Mouse (Mus musculus) CD8-positive naive resting alpha-beta T cell, adult 2 months (primary cell): ENCODE results near the gene Cd164.

Experiments
- DNase-seq, 2 experiments: peaks; one replicate each; pipeline ENCODE4 v3.0.0; 2022; ENCODE audit warnings: low read depth in 2 of 2, low spot score in 2 of 2

Gene Cd164

DNA sequence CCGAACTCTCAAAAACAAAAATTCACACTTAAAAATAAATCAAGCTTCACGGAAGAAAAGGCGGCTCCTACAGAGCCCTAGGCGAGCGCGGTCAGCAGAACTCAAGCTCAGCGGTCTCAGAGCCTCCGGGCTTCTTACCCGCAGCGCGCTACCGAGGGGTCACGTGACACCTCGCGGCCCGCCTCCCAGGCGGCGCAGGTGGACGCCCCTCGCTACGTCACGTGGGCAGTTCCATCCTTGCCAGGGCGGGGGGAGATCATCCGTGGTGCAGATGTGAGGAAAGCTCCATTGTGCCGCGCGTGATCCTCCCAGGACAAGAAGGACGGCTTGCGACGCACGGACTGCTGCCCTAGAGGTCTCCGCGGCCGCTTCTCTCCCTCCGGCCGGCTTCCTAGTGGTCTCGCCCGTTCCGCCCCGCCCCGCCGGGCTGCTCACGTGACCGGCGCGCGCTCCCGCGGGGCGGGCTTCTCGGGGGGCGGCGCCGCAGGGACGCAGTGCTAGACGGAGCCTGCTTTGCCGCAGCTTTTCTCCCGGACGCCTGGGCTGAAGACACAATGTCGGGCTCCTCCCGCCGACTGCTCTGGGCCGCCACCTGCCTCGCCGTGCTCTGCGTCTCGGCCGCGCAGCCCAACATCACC is at the start of gene Cd164:
Cd164 (plus strand) TSS at position 434 of the 638 bp plus-strand sequence.
- peak; percentile 88 to 90 for DNase-seq

DNA sequence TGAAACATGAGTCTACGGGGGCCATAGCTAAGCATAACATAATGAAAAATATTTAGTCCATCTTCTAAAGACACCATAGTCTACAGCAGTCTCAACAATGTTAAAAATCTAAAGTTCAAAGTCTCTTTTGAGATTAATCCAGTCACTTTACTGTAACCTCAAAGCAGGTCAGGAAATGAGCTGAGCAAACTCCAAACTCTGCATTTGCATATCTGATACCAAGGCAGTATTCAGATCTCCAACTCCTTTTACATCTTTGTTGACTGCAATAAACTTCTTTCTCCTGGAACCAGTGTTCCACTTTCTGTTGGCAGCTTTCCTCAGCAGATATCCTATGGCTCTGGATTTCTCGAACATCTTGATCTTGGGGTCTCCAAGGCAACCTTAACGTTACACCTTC is 48.5 kb upstream of the Cd164 start:
- DNase-seq = no peak

DNA sequence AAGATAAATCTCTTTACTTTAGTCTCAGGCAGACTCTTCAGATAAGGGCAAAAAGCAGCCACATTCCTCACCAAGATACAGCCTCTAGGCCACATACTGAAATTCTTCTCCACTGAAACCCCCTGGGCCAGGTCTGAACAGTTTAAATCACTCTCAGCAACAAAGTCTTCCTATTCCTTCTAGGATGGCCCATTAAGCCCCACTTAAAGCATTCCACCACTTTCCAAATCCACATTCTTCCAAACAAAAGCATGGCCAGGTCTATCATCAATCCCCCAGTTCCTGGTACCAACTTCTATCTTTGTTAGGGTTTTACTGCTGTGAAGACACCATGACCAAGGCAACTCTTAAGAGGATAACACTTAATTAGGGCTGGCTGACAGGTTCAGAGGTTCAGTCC is 46.7 kb upstream of the Cd164 start:
- no peak for DNase-seq

DNA sequence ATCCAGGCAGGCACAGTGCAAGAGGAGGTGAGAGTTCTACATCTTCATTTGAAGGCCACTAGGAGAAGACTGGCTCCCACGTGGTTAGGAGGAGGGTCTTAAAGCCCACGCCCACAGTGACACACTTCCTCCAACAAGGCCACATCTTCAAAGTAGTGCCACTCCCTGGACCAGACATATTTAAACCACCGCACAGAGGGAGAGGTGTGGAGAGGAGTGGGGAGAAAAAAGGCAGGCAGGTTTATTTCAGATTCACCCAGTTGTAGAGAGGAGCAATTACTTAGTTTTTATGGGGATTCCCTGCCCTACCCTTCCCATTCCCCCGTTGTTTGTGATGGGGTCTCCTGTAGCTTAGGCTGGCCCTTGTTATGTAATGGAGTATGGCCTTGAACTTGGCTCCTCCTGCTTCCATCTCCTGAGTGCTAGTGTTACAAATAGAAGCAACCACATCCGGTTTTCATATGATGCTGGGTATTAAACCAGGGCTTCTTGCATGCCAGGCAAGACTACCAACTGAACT is 46.2 kb upstream of the Cd164 start:
- DNase-seq = peak; percentile 35 to 51

DNA sequence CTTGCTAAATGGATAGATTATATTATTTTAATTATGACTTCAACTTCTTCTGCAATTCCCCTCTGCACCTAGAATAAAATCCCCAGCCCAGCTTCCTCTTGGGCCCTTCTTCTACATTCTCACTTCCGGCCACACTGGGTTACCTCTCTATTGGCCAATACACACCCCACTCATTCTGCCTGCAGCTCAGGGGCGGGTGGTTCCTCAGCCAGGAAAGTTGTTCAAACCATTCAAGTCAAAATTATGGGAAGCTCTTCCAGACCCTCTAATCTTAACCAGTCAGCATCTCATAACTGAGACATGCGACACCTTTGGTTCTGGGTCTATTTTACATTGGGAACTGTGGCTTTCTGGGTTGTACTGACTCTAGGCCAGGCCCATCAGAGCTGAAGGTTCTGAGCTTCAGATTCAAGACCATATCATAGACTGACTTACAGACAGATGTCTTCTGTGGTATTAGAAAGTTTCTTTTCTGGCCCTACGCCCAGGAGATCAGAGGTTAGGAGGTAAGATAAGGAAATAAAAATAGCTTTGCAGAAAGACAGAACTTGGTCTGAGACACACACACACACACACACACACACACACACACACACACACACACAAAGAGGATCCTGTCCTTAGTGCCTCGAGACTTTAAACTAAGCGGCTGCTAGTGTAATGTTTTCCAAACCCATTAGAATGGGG is 45.3 kb upstream of the Cd164 start:
- DNase-seq = peak; percentile 29 to 39

DNA sequence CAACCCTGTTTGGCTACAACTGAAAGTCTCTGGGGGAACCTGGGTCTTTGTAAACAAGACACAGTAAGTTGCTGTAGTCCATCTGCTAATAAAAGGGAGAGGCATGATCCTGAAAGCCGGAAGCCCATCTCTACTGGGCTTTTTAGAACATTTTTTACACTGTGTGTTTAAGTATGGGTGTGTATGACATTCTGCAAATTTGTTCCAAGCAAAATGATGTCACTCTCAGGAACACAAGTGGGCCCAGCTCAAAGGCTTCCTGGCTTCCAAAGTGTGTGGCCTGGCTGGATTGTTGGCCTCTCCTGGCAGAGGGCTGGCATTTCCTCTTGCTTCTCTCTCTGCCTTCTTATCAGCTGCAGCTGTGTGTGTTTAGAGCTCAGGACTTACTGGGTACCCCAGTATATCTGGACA is 44.2 kb upstream of the Cd164 start:
- DNase-seq = no peak

DNA sequence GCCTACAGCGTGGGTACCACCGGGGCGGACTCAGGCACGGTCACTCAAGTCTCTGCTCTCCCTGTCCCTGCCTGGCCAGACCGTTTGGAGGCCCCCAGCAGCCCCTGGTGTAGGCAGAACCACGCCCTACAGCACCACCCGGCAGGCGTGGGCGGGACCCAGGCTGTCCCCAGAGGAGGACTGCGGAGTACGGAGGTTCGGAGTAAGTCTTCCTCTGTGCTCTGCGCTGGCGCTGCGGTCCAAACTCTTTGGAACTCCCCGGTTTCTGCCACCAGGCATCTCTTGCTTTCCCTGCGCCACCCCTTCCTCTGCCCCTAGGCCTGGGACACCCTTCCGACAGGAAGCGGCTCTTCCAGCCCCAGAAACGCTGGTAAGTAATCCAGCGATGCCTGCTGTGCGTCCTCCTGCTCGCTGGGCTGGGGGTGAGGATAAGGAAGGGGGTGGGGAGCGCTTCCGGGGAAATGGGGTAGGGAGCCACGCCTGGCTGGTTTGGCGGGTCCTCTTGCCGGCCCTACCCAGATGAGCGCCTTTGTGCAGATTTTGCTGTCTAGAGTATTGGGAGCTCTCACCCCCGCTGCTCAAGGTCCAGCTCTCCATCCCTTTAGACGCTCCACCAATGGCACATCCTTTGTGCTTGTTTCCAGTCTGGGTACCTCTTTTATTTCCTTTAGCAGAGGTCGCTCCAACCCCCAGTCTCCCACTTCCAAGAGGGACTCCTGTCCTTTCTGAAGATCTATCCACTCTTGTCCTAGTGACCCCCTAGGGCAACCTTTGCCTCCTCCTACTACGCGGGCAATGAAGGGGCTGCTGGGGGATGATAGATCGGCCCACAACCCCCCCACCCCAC is 42.8 kb upstream of the Cd164 start, which contains the start of gene Mical1:
Mical1 (plus strand) TSS at position 144 of the 847 bp plus-strand sequence.
- peak; percentile 52 to 58 for DNase-seq

DNA sequence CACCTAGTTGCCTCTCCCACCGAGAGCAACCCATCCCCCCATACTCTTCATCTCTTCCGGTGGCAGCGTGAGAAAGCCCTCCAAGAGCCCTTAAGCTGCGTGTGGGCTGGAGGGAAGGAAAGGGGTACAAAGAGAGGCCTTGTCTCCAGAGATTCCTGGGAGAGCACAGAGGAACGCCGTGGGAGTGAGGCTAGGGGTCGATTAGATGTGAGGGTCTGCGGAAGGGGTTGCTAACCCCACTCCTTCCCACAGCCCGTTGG is 42.3 kb upstream of the Cd164 start:
- DNase-seq = no peak

DNA sequence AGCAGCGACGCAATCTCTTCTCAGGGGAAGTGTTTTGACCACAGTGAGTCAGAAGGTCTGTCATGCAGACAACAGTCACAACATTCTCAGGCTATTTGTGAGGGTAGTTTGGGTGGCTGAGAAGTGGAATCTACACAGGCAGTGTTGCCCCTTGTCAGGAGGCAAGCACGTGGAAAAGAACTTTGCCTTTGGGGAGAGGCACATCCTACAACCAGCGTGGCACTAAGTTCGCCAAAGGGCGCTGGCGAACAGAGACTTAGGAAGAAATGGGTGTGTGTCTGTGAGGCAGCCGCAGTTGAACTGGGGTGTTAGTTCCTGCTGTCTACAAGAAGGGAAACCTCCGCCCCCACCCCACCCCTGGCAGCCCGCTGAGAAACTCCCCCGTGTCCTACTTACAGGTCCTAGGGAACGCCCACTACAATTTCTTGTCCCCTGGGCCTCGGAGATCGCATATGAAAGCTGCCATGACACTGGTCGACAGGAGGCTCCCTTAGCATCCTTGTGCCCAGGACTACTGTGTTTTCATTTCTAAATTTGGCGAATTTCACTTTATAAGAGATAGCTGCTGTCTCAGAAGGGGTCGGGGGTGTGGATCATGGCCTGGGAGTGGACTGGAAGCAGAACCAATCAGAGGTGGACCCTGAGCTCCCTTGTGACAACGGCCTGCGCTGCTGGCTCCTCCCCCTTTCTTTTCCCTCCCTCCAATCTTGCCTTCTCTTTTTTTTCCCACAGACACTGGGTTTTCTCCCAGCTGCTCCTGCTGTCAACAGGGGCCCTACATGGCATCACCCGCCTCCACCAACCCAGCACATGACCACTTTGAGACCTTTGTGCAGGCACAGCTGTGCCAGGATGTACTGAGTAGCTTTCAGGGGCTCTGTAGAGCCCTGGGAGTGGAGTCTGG is 41.7 kb upstream of the Cd164 start:
- DNase-seq = peak; percentile 38 to 66

DNA sequence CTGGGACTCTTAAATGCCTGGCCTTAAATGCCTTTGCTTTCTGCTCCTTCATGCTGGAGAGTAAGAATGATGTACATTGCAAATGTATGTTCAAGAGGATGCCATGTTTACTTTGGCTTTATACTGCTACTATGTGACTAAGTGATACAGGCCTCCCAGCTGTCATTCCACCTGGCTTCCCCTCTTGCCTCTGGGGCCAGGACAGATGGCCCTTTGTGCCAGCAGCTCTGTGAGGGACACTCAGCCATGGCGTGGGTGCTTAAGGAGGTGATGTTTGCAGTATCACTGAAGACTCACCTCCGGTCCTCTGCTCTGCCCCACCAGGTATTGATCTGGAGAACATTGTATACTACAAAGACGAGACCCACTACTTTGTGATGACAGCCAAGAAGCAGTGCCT is 39.3 kb upstream of the Cd164 start:
- no peak for DNase-seq

DNA sequence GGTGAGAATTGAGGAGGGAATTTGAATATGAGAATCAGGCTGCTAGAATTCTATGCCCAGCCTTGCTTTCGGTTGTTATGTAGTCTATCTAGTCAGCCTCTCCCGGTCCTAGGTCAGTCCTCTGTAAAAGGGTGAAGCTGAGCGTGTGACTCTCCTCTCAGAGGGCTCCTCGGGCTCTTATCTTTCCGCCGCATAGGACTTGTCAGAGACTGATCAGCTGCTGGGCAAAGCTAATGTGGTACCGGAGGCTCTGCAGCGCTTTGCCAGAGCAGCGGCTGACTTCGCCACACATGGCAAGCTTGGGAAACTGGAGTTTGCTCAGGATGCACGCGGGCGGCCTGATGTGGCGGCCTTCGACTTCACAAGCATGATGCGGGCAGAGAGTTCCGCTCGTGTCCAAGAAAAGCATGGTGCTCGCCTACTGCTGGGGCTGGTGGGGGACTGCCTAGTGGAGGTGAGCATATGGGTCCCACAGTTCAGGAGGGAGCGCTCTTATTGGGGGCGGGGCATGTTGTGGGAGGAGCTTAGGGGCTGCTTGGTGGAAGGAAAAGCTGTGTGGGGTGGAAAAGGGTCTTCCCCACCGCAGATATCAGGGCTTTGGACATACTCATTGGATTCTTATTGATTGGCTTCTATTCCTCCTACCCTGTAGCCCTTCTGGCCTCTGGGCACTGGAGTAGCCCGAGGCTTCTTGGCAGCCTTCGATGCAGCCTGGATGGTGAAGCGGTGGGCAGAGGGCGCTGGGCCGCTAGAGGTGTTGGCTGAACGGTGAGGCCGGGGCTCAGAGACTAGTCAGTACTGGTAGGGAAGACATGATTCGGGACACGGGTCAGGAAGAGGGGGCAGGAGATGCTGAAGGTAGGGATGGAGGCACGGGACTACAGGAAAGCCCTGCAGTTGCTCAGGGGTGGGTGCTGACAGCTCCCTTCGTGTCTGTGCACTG is 38.0 kb upstream of the Cd164 start:
- no peak for DNase-seq

DNA sequence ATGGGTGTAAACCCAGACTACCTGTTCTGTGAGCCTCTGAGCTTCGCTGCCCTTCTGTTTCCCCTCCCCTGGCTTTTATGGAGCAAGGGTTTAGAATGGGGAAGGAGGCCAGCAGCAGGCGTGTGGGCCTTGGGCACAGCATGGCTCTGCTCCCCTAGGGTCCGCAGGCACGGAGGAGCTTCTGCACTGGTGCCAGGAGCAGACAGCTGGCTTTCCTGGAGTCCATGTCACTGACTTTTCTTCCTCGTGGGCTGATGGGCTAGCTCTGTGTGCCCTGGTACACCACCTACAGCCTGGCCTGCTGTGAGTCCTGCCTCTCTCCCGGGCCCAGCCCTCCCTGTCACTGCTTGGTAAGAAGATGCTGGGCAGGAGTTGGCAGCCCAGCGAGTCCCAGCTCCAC is 36.8 kb upstream of the Cd164 start:
- no peak for DNase-seq

DNA sequence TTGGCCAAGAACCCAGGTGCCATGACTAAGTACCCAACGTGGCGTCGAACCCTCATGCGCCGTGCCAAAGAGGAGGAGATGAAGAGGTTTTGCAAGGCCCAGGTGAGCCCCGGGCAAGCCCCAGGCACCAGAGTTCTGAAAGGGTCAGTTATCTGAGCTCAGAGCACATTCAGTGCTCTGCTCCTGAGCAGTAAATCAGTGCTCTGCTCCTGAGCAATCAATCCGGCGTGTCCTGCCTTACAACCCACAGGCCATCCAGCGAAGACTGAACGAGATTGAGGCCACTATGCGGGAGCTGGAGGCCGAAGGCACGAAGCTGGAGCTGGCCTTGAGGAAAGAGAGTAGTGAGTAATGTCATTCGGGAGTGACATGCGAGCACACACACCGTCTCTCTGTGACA is 33.4 kb upstream of the Cd164 start:
- DNase-seq = no peak

DNA sequence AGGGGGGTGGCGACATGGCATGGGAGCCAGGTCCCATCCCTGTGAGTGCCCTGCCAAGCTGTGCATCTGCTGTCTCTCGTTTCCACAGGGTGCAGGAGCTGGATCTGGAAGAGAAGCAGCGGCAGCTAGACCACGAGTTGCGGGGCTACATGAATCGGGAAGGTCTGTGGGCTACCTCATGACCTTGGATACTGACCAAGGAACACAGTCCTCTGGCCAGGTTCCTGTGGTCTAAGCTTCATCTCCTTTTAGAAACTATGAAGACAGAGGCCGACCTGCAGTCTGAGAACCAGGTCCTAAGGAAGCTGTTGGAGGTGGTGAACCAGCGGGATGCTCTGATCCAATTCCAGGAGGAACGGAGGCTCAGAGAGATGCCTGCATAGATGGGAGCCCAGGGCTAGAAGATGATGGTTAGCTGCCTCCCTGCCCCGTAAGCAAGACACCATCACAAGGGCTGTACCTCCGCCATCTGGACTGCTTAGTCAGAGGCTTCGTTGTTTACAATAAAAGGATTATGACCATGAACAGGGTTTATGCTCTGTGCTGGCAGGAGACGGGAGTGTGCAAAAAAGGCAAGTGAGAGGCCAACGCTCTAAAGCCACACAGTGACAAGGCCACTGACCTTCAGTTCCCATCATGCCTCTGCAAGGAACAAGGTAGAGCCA is 32.6 kb upstream of the Cd164 start:
- DNase-seq = no peak

DNA sequence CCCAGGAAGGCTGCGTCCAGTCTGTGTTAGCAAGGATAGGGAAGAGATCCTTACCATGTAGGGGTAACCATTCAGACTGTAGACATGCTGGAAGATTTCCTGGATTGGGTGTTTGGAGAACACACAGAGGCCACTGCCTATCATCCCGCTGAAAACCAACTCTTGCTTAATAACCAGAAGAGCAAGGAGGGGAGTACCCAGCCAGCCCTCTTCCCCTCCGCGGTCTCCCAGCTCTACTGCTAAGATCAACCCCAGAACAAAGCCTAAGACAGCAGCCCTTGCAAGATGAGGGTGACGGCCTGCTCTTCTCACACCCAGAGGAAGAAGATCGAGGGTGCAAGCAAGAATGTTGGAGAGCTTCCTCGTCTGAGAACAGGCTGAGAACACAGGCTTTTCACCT is 30.3 kb upstream of the Cd164 start:
- no peak for DNase-seq

DNA sequence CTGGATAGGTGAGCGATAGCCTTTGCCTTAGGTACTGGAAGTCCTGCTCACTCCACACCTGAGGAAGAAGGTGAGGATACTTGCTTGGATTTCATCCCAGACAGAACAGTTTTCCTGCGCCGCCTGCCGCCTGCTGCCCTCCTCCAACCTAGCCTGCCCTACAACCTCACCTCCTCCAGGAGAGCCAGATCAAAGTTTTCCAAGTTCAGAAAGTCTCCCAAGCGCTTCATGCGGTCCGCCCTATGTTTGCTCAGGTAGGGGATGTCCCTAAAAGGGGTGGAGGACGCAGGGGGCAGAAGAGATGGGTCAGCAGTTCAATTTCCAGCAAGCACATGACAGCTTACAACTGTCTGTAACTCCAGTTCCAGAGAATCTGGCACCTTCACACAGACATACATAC is 29.9 kb upstream of the Cd164 start:
- DNase-seq = no peak

DNA sequence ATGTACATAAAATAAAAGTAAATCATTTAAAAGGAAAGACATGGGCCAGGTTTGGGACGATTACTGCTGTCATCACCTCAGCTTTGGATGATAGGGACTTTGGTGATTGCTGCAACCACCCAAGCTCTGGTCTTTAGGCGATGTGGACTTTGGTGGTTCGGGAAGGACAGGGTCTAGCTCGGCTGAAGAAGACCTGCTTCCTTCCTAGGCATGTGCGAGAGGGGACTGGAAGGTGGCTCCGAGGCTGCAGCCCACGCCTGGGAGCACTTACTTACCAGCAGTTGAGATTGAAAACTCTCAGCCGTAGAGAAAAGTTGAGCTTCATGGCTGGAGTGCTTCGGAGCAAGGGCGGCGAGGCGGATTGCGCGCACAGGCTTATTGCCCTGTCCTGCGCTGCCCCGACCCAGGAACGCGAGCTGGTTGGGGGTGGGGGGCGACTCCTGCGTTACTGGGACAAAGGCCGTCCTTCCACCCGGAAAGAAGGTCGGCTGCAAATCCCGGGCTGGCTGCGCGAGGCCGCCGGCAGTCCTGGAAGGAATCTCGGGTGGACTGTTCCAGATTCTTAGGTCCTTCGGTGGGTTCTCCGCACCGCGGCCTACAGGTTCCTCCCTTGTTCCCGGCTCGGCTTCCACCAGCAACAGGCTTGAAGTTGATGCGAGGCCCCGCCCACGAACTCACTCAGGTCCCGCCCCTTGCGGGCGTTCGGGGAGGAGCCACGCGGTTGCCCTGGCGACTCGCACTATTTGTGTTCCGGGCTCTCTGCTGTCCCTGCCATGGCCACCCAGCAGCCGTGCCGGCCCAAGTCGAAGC is 29.3 kb upstream of the Cd164 start, which contains the start of the genes Smpd2 and Ppil6:
Smpd2 (minus strand) TSS at position 662 of the 810 bp plus-strand sequence.
Ppil6 (plus strand) TSS at position 732 of the 810 bp plus-strand sequence.
- DNase-seq = peak; percentile 79 to 91

DNA sequence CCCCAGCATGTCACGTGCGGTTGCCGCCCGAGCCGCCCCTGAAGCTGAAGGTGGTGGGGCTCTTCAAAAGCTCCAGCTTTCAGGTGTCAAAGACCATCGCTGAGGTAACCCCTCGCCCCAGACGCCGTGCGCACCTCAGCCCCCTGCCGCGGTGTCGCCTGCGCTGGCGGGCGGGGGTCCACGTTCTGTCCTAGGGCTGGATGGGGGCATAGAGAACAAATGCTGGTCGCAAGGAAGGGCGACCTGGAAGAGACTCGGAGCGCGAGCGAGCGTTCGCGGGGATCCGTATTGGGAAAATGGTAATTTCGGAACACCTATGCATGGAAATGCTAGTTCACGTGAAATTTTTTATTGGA is 28.7 kb upstream of the Cd164 start:
- no peak for DNase-seq
